Mouse (Mus musculus): ENCODE data around the gene Vpreb3. TPM values are rescaled to one million over a fixed set of nuclear protein-coding genes. Genes with fewer than 3 reads are reported as not detected.

The Vpreb3 gene
- polyA plus RNA-seq, 1 experiment = 3.1 TPM

GRCm38 (mm10) chr10:75898039-75898564, 44.8 kb upstream of the Vpreb3 start:
- H3K27ac ChIP-seq (ENCODE audit: control insufficient read depth, insufficient read depth, low read length) = no peak overlapping the region

GRCm38 (mm10) chr10:75898846-75899245, 44.0 kb upstream of the Vpreb3 start:
- peaks cover 26% of the 10 kb centered on the region for H3K36me3 ChIP-seq (ENCODE audit: control insufficient read depth, insufficient read depth, low read length)
- no peak overlapping the region for H3K27ac ChIP-seq (ENCODE audit: control insufficient read depth, insufficient read depth, low read length)
- H3K4me1 ChIP-seq (replicated peaks; ENCODE audit: control insufficient read depth, insufficient read depth, low read length) = peaks cover 4% of the 10 kb centered on the region
- WGBS = 94% methylated on average over 3 of the region's 3 CpGs
- TF ChIP-seq CTCF (IDR thresholded peaks at IDR 0.05; ENCODE audit: borderline replicate concordance, control insufficient read depth, extremely low read depth, insufficient read depth, low read length, poor library complexity) (no peak), POLR2A (IDR thresholded peaks at IDR 0.05; ENCODE audit: control insufficient read depth, extremely low read depth, insufficient read depth, low read length, poor library complexity) (no peak)
- no peak for DNase-seq
- H3K4me3 ChIP-seq (ENCODE audit: control insufficient read depth, insufficient read depth, low read length) = no peak overlapping the region
- H3K27me3 ChIP-seq (ENCODE audit: control insufficient read depth, insufficient read depth, low read length) = no peaks in the 10 kb centered on the region

More at GRCm38 (mm10) chr10:75898039-75898564, 44.8 kb upstream of the Vpreb3 start:
- WGBS = 94% methylated on average over 6 of the region's 6 CpGs
- H3K4me1 ChIP-seq (replicated peaks; ENCODE audit: control insufficient read depth, insufficient read depth, low read length) = peaks cover 11% of the 10 kb centered on the region
- H3K4me3 ChIP-seq (ENCODE audit: control insufficient read depth, insufficient read depth, low read length) = no peak overlapping the region
- DNase-seq = no peak
- no peaks in the 10 kb centered on the region for H3K27me3 ChIP-seq (ENCODE audit: control insufficient read depth, insufficient read depth, low read length)
- peaks cover 21% of the 10 kb centered on the region for H3K36me3 ChIP-seq (ENCODE audit: control insufficient read depth, insufficient read depth, low read length)
- TF ChIP-seq POLR2A (IDR thresholded peaks at IDR 0.05; ENCODE audit: control insufficient read depth, extremely low read depth, insufficient read depth, low read length, poor library complexity) (no peak), CTCF (IDR thresholded peaks at IDR 0.05; ENCODE audit: borderline replicate concordance, control insufficient read depth, extremely low read depth, insufficient read depth, low read length, poor library complexity) (no peak)

- DNase-seq = no peak
- TF ChIP-seq POLR2A (IDR thresholded peaks at IDR 0.05; ENCODE audit: control insufficient read depth, extremely low read depth, insufficient read depth, low read length, poor library complexity) (no peak), CTCF (IDR thresholded peaks at IDR 0.05; ENCODE audit: borderline replicate concordance, control insufficient read depth, extremely low read depth, insufficient read depth, low read length, poor library complexity) (no peak)
- WGBS = 91% methylated on average over 5 of the region's 5 CpGs
- no peak overlapping the region for H3K4me3 ChIP-seq (ENCODE audit: control insufficient read depth, insufficient read depth, low read length)
- H3K4me1 ChIP-seq (replicated peaks; ENCODE audit: control insufficient read depth, insufficient read depth, low read length) = no peaks in the 10 kb centered on the region
- H3K27me3 ChIP-seq (ENCODE audit: control insufficient read depth, insufficient read depth, low read length) = no peaks in the 10 kb centered on the region
- peaks cover 46% of the 10 kb centered on the region for H3K36me3 ChIP-seq (ENCODE audit: control insufficient read depth, insufficient read depth, low read length)
- H3K27ac ChIP-seq (ENCODE audit: control insufficient read depth, insufficient read depth, low read length) = no peak overlapping the region
Measured at GRCm38 (mm10) chr10:75904391-75904790, 38.5 kb upstream of the Vpreb3 start.

GRCm38 (mm10) chr10:75906882-75907281, 36.0 kb upstream of the Vpreb3 start:
- no peak for DNase-seq
- H3K4me3 ChIP-seq (ENCODE audit: control insufficient read depth, insufficient read depth, low read length) = no peak overlapping the region
- peaks cover 68% of the 10 kb centered on the region for H3K36me3 ChIP-seq (ENCODE audit: control insufficient read depth, insufficient read depth, low read length)
- TF ChIP-seq POLR2A (IDR thresholded peaks at IDR 0.05; ENCODE audit: control insufficient read depth, extremely low read depth, insufficient read depth, low read length, poor library complexity) (no peak), CTCF (IDR thresholded peaks at IDR 0.05; ENCODE audit: borderline replicate concordance, control insufficient read depth, extremely low read depth, insufficient read depth, low read length, poor library complexity) (no peak)
- no peaks in the 10 kb centered on the region for H3K4me1 ChIP-seq (replicated peaks; ENCODE audit: control insufficient read depth, insufficient read depth, low read length)
- H3K27me3 ChIP-seq (ENCODE audit: control insufficient read depth, insufficient read depth, low read length) = no peaks in the 10 kb centered on the region
- H3K27ac ChIP-seq (ENCODE audit: control insufficient read depth, insufficient read depth, low read length) = no peak overlapping the region
- WGBS = 97% methylated on average over 4 of the region's 4 CpGs

GRCm38 (mm10) chr10:75910698-75911097, 32.2 kb upstream of the Vpreb3 start:
- Histone ChIP-seq H3K36me3 (ENCODE audit: control insufficient read depth, insufficient read depth, low read length) (peaks cover 39% of the 10 kb centered on the region), H3K4me1 (replicated peaks; ENCODE audit: control insufficient read depth, insufficient read depth, low read length) (no peaks in the 10 kb centered on the region), H3K4me3 (ENCODE audit: control insufficient read depth, insufficient read depth, low read length) (no peak overlapping the region), H3K27ac (ENCODE audit: control insufficient read depth, insufficient read depth, low read length) (no peak overlapping the region), H3K27me3 (ENCODE audit: control insufficient read depth, insufficient read depth, low read length) (no peaks in the 10 kb centered on the region)
- TF ChIP-seq POLR2A (IDR thresholded peaks at IDR 0.05; ENCODE audit: control insufficient read depth, extremely low read depth, insufficient read depth, low read length, poor library complexity) = no peak
- no peak for TF ChIP-seq CTCF (IDR thresholded peaks at IDR 0.05; ENCODE audit: borderline replicate concordance, control insufficient read depth, extremely low read depth, insufficient read depth, low read length, poor library complexity)
- WGBS = 95% methylated on average over 2 of the region's 2 CpGs
- no peak for DNase-seq

GRCm38 (mm10) chr10:75913013-75913589, 29.8 kb upstream of the Vpreb3 start:
- Histone ChIP-seq H3K4me1 (replicated peaks; ENCODE audit: control insufficient read depth, insufficient read depth, low read length) (no peaks in the 10 kb centered on the region), H3K27ac (ENCODE audit: control insufficient read depth, insufficient read depth, low read length) (no peak overlapping the region), H3K36me3 (ENCODE audit: control insufficient read depth, insufficient read depth, low read length) (peaks cover 23% of the 10 kb centered on the region), H3K4me3 (ENCODE audit: control insufficient read depth, insufficient read depth, low read length) (no peak overlapping the region), H3K27me3 (ENCODE audit: control insufficient read depth, insufficient read depth, low read length) (no peaks in the 10 kb centered on the region)
- TF ChIP-seq POLR2A (IDR thresholded peaks at IDR 0.05; ENCODE audit: control insufficient read depth, extremely low read depth, insufficient read depth, low read length, poor library complexity) = no peak
- TF ChIP-seq CTCF (IDR thresholded peaks at IDR 0.05; ENCODE audit: borderline replicate concordance, control insufficient read depth, extremely low read depth, insufficient read depth, low read length, poor library complexity) = no peak
- DNase-seq = no peak
- WGBS = 75% methylated on average over 6 of the region's 6 CpGs
